Mouse (Mus musculus): ENCODE results near the gene Sox6. TPM values are rescaled to one million over a fixed set of nuclear protein-coding genes. Genes with fewer than 3 reads are reported as not detected.
"Not testable (repeated sequence)": the region's sequence is repeated elsewhere in the genome, so short reads cannot be mapped to it uniquely, and the experiment has no call there.

Gene Sox6
- total RNA-seq, 2 experiments from 2014 or later = 153 to 158 TPM

DNA sequence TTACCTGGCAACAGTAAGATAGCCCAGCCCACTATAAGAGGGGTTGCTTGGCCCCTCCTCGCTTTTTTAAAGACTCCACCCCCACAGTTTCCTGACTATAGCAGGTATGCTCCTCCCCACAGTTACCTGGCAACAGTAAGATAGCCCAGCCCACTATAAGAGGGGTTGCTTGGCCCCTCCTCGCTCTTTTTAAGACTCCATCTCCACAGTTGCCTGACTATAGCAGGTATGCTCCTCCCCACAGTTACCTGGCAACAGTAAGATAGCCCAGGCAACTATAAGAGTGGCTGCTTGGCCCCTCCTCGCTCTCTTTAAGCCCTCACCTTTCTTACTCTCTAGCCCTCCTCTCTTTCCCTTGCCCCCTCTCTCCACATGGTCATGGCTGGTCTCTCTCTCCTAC lies 432.5 kb downstream of the Sox6 start:
- DNase-seq; intact Hi-C loops (cut with DNase I): not testable (repeated sequence)

DNA sequence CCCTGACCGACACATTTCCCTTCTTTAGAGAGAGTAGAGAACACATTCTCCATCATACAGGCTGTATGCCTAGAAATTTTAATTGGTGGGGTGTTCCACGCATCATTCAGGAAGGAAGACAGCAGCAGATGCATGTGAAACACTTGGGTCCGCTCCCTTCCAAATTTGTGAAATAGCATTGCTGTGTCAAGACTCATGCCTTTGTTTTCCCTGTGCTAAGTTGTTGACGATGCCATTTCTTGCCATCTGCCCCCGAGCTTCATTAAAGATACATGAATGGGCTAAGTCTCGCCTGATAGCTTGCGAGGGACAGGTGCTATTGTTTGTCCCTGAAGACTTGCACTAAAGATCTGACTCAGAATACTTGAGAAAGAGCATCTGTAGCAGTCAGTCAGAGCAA lies 433.7 kb downstream of the Sox6 start:
- no peak for DNase-seq
- intact Hi-C loops (cut with DNase I) = no loop called here

GRCm38 (mm10) chr7:115597376-115597775 lies 441.2 kb downstream of the Sox6 start:
- DNase-seq = no peak

DNA sequence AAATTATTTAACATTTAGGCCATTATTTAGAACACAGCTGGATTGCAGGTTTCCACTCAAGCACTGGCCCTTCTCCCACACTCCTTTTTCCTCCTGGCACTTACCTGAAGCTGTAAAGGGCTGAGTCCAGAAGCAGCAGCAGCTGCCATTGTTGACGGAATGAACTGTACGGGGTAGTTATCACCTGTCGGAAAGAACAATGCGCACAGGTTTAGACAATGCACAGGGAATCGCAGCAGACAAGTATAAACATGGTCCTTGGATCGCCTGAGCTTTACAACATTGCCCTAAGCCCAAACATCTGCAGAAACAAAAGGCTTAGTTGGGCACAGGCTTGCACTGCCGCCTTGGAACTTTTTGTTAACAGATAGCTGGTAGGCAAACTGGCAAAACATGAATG lies 458.1 kb downstream of the Sox6 start:
- intact Hi-C loops (cut with DNase I) = no loop called here
- no peak for DNase-seq

More at GRCm38 (mm10) chr7:115597376-115597775, 441.2 kb downstream of the Sox6 start:
- intact Hi-C loops (cut with DNase I) = no loop called here

- intact Hi-C loops (cut with DNase I) = no loop called here
- DNase-seq = no peak
Observed at GRCm38 (mm10) chr7:115579826-115580225, 458.8 kb downstream of the Sox6 start.

DNA sequence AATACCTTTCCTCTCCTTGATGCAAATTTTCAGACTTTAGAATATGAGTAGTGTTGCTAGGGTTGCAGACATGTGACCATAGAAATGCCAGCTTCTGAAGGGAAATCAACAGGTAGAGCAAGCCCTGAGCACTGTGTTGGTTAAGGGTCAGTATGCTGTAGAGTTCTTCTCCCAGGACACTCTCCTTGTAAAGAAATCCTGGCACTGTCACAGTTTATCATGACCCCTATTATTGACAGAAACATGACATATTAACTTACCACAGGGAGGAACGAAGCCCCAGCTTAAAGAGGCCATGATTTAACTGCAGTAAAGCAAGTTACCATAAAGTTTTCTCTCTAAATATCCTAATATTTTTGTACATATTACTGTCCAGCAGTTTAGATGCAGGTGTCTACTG lies 462.2 kb downstream of the Sox6 start:
- no peak for DNase-seq
- intact Hi-C loops (cut with DNase I) = no loop called here

GRCm38 (mm10) chr7:115574834-115575233 lies 463.8 kb downstream of the Sox6 start:
- intact Hi-C loops (cut with DNase I) = no loop called here
- no peak for DNase-seq

- DNase-seq = peak in 1 of 2 experiments; percentile 30
- intact Hi-C loops (cut with DNase I) = no loop called here
Observed at GRCm38 (mm10) chr7:115568821-115569240, 469.8 kb downstream of the Sox6 start.

GRCm38 (mm10) chr7:115568301-115568700 lies 470.3 kb downstream of the Sox6 start:
- intact Hi-C loops (cut with DNase I) = no loop called here
- no peak for DNase-seq

DNA sequence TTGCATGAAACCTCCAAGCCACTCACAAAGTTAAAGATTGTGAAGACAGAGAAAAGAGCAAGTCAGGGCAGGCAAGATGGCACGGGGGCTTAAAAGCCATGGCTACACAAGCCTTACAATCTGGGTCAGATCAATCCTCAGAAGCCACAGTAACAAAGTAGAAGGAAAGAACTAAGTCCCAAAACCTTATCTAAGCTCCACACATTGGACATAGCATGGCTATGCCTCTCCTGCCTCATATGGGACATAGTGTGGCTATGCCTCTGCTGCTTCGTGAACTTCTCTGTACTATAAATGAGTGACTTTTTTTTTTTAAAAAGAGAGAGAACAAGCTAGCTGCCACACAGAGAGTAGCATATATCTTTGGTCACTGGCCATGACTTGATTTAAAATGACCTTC lies 471.8 kb downstream of the Sox6 start:
- intact Hi-C loops (cut with DNase I) = no loop called here
- DNase-seq = no peak

DNA sequence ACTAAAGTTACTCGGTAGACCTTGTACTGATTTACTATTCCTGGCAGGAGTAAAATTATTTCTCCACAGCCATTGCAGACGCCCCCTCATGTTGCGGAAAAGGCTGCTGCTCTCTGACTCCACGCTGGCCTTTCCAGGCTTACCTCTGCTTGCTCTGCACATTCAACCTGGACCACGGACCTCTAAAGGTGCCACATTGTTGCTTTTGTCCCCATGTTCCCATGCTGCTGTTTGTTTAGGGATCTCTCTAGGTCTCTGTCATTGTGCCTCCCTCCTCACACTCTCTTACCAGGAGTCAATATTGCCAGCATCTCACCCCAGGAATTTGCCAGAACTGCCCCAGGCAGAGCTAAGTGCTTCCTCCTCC lies 473.6 kb downstream of the Sox6 start:
- no peak for DNase-seq
- intact Hi-C loops (cut with DNase I) = no loop called here

GRCm38 (mm10) chr7:115564359-115565059 lies 474.1 kb downstream of the Sox6 start:
- intact Hi-C loops (cut with DNase I) = no loop called here
- no peak for DNase-seq

DNA sequence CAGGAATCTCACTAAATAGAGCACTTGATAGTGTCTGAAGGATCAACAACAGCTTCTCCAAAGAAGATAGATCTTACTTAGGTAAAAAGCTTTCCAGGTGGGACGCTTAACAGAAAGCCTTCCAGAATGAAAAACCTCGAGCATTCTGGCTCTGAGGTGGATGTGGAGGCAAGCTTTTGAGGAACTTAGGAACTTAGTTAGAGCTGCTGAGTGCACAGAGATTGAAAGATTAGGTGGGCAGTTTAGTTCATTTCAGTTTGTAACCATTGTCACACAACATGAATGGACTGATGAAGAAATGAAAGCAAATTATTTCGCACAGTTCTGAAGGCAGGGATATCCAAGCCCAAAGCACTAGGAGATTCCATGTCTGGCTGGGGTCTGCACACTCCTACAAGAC lies 481.9 kb downstream of the Sox6 start:
- no peak for DNase-seq
- intact Hi-C loops (cut with DNase I) = no loop called here

- DNase-seq = no peak
- intact Hi-C loops (cut with DNase I) = no loop called here
Observed at GRCm38 (mm10) chr7:115550197-115550804, 488.3 kb downstream of the Sox6 start.

GRCm38 (mm10) chr7:115549670-115550069 lies 488.9 kb downstream of the Sox6 start:
- intact Hi-C loops (cut with DNase I) = no loop called here
- DNase-seq = no peak

GRCm38 (mm10) chr7:115545585-115546374 lies 492.8 kb downstream of the Sox6 start:
- DNase-seq = peak in 1 of 2 experiments; percentile 13
- intact Hi-C loops (cut with DNase I) = no loop called here

DNA sequence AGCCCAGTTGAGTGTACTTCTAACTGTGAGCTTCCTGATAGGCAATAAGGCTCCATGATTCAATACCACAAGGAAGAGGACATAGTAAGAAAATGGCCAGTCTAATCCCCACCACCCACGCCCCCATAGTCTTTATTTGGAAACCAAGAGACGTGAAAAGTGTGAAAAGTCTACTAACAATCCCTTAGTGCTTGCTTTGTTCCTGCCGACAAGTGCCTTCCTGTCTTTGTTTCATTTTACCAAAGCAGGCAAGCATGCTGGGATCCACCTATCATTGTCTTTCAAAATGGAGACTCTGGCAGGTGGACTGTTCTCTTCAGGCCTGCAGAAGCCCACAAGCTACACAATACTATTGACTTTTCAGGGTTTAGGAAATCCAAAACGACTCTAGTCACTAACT lies 495.0 kb downstream of the Sox6 start:
- intact Hi-C loops (cut with DNase I) = no loop called here
- no peak for DNase-seq

DNA sequence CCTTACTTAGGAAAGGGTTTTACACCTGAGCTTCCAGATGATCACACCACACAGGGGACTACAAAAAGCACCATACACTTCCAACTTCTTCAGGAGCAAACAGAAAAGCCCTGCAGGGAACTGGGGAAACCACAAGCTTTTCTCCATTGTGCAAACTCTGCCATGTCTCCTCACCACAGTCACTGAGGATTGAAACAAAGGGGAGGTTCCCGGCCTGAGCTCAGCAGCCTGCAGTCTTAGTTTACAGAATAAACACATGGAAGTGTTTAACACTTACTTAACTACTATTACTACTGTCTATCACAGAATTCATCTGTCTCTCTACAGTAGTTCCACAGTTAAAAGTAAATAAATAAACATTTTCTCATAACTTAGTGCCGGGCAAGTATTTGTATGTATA lies 498.3 kb downstream of the Sox6 start:
- intact Hi-C loops (cut with DNase I) = no loop called here
- DNase-seq = no peak

DNA sequence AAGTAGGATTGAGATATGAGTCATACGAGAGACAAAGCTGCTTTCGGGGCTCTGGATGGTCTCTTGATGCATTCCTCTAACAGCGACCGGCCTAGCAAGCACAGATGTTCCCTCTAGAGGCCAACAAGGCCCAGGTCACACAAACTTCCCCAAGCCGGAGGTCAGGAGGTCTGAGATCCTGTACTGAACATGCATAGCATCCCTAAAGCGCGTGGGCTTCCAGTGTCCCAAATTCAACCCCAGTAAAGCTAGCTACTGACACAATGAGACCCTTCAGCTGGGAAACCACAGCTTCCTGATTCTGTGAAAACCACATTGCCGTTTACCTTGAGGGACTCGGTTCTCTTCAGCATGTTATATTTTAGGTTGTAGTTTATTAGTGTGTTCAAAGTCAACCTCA lies 499.6 kb downstream of the Sox6 start:
- intact Hi-C loops (cut with DNase I) = no loop called here
- DNase-seq = no peak

DNA sequence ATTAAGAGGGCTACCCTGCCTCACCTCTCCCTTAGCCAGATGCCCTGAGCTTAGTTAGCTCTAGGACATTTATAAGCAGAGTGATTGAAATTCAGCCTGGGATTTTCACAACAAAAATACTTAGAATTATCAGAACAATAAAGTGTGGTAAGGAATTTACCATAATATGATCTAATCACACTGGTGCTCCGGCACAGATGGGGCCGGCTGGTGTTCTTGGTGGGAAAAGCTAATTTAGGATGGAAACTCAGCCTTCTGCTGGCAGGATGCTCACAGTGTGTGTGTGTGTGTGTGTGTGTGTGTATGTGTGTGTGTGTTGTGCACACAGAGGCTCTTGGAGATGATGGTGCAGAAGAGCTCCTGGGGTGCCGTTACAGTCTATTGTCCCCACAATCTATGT lies 501.0 kb downstream of the Sox6 start:
- no peak for DNase-seq
- intact Hi-C loops (cut with DNase I) = no loop called here

DNA sequence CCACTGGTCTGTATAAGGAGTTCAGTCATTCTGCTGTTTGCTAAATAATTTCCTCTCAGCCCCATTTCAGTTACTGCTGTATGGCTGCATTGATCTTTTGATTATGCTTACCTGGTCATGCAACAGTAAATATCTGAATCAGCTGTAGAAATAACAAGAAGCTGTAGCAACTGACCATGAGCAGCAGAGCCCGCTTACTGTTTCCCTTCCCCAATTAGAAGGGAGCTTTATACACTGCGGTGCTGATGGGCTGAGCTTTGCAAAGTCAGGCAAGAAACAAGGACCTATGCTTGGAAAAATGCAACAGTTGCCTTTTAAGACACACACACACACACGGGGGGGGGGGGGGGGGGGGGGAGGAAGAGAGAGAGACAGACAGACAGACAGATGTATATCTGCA lies 502.1 kb downstream of the Sox6 start:
- no peak for DNase-seq
- intact Hi-C loops (cut with DNase I) = no loop called here

GRCm38 (mm10) chr7:115531875-115532274 lies 506.7 kb downstream of the Sox6 start:
- DNase-seq = no peak
- intact Hi-C loops (cut with DNase I) = no loop called here

All from gastrocnemius, postnatal 36 days (tissue).